Mouse (Mus musculus) cortical plate, adult 2 months (tissue): Measurements from ENCODE around the gene Hsd3b6. TPM values are rescaled to one million over a fixed set of nuclear protein-coding genes. Genes with fewer than 3 reads are reported as not detected.

Experiments
- H3K27ac ChIP-seq: fragments of 200-500 bp; 2 replicates; pipeline ENCODE4 v1.5.1; 2012; ENCODE audit warnings: low read length, control low read depth, inconsistent platforms; ENCODE audit not compliant: insufficient read depth
- H3K4me1 ChIP-seq: fragments of 200-500 bp; 2 replicates; pipeline ENCODE4 v1.6.1; 2011; ENCODE audit warnings: low read length; ENCODE audit not compliant: control insufficient read depth, insufficient read depth
- H3K4me3 ChIP-seq: fragments of 200-500 bp; 2 replicates; pipeline ENCODE4 v1.5.1; 2011; ENCODE audit warnings: mild to moderate bottlenecking, low read length, control low read depth; ENCODE audit not compliant: insufficient read depth
- CTCF ChIP-seq: fragments of 200-500 bp; IDR thresholded peaks from 2 replicates; pipeline ENCODE4 v1.5.1; 2011; ENCODE audit warnings: mild to moderate bottlenecking, control low read depth, low read length; ENCODE audit not compliant: insufficient read depth; ENCODE audit errors: extremely low read depth
- POLR2A ChIP-seq: fragments of 200-500 bp; IDR thresholded peaks from 2 replicates; pipeline ENCODE4 v1.6.1; 2011; ENCODE audit warnings: mild to moderate bottlenecking, low read length, control low read depth; ENCODE audit not compliant: insufficient read depth; ENCODE audit errors: extremely low read depth
- polyA plus RNA-seq: library from polyadenylated mRNA; depleted of rRNA; stranded (reverse); fragments of >200 nt; gene quantifications from 2 replicates; pipeline ENCODE4 v1.2.3, GENCODE M21; 2012; rRNA removed

Gene Hsd3b6
- polyA plus RNA-seq: not detected in 2 replicates

DNA sequence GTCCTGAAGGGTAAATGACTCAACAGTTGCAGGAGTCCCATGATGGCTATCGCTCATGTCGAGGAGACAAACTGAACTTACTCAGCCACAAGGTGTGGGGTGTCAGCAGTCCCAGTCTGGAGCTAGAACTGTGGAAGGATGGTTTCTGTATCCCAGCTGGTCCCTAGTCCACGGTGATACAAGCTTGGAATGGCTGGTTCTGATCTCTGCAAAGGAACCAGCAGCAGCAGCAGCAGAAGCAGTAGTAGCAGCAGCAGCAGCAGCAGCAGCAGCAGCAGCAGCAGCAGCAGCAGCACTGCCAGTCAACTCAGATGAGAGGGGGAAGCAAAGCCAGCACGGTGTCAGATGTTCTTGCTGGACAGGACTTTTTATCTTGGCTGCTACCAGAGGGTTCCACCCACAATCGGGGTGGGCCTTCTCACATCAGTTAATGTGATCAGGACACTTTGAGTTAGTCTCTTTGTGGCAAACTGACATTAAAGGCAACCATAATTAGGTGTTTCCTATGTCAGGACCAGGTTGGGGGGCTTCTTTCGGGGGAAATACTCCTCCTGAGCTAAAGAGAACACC is at the start of gene Hsd3b6:
TSS of gene Hsd3b6 (minus strand) at position 343 of the 570 bp plus-strand sequence.
- H3K27ac ChIP-seq: no peak within 1 kb of the TSS
- no peaks in the 10 kb centered on the region for H3K4me1 ChIP-seq
- TF ChIP-seq CTCF (no peak), POLR2A (no peak)

DNA sequence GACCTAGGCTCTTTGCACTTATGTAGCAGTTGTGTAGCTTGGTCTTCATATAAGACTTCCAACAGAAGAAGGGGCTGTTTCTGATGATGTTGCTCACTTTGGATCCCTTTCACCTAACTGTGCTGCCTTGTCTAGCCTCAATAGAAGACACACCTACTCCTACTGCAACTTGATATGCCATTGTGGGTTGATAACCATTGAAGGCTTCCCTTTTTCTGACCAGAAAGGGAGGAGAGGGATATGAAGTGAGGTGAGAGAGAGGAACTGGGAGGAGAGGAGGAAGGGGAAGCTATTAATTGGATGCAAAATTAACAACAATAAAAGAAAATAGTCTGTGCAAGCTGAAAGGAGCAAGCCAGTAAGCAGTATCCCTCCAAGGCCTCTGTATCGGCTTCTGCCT is 48.6 kb upstream of the Hsd3b6 start:
- no peak overlapping the region for H3K27ac ChIP-seq
- TF ChIP-seq CTCF (no peak), POLR2A (no peak)
- H3K4me1 ChIP-seq: no peaks in the 10 kb centered on the region
- no peak overlapping the region for H3K4me3 ChIP-seq

More for the DNA sequence above, at the start of gene Hsd3b6:
- H3K4me3 ChIP-seq: no peak within 1 kb of the TSS

DNA sequence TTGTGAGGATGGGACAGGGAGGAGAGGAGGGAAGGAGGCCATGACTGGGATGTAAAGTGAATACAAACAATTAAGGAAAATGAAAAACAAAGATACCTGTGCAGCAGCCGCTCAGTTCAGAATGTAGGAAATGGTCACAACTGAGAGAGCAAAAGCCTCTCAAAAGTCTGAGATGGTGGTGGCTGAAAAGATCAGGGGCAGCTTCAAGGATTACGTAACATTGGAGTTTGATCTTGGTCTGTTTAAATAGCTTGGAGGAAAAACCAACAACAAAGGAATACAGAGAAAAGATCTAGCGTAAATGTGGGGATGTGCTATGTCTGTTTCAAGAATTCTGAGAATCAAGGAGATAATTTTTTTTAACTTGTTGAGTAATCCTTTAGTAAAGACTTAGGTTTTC is 45.3 kb upstream of the Hsd3b6 start, which contains the start of gene Hsd3b1:
TSS of gene Hsd3b1 (minus strand) at position 219 of the 400 bp plus-strand sequence.
- TF ChIP-seq POLR2A (no peak), CTCF (no peak)
- no peaks in the 10 kb centered on the region for H3K4me1 ChIP-seq
- no peak within 1 kb of the TSS for H3K4me3 ChIP-seq
- H3K27ac ChIP-seq: no peak within 1 kb of the TSS

DNA sequence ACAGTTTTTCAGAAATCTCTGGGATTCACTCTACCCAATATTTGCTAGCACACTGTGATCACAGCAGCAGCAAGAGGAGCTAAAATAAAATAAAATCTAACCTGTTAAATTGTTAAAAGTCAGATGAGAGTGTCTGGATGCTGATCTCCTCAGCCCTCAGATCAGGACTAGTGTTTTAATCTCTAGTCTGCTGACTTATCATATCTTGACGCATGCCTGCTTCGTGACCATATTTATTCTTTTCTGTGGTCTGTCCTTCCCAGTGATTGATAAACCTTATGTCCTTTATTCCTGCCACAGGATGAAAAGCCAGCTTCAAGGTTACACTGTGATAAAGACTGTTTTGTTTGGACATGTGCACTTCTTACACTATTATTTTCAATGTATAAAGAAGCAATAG is 43.8 kb upstream of the Hsd3b6 start:
- no peak for TF ChIP-seq POLR2A
- no peak for TF ChIP-seq CTCF
- no peaks in the 10 kb centered on the region for H3K4me1 ChIP-seq
- no peak overlapping the region for H3K27ac ChIP-seq
- no peak overlapping the region for H3K4me3 ChIP-seq

DNA sequence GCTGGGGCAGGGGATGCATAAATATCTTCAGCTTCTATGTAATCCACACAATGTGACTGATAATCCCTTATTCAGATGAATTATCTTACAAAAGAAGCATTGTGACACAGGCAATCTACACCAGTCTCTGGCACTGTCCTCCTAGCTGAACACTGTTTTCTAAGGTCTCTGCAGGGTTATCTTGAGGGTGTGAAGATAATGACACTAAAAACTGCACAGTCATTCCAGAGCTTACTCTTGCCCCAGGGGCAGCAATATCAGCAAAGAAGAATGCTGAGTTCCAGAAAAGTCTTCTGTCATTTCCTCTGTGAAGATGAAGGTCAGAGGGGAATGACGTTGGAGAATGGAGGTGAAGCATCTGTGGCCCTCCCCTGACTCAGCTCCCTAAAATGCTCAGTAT is 42.6 kb upstream of the Hsd3b6 start:
- Histone ChIP-seq H3K4me1 (no peaks in the 10 kb centered on the region), H3K4me3 (no peak overlapping the region), H3K27ac (no peak overlapping the region)
- TF ChIP-seq CTCF (no peak), POLR2A (no peak)

DNA sequence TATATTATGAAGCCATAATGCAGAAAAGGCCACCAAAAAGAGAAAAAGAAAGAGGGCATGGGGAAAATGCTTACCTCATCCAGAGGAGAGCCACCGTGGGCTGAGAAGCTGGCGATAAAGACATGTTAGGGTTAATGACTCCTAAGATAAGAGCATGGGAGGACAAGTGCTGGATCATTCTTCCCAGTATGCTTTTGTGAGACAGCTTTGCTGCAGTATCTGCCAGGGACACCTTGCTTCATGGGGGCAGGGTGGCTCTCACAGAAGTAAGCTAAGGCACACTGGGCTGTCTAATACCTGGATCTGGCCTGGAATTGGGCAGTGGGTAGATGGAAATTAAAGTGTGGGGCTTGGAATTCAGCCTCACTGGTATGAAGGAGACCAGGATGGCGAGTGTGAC is 40.9 kb upstream of the Hsd3b6 start:
- H3K4me3 ChIP-seq: no peak overlapping the region
- TF ChIP-seq POLR2A (no peak), CTCF (no peak)
- H3K27ac ChIP-seq: no peak overlapping the region
- no peaks in the 10 kb centered on the region for H3K4me1 ChIP-seq

DNA sequence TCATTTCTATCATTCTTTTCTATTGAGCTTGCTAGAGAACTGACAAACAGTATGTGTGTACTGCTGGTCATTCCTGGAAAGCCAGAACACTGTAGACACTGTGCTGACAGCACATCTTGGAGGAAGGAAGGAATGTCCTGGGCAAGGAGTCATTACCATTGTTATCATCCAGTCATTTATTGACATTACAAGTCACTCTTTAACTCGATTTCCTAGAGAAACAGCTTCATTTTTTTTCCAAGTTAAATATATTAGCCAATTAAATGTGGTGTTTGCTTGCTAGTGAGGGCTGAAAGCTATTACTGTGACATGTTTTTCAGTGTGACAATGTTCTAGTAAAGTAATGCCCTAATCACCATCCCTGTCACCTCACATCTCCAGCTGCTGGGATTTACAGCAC is 39.4 kb upstream of the Hsd3b6 start:
- Histone ChIP-seq H3K27ac (no peak overlapping the region), H3K4me3 (no peak overlapping the region), H3K4me1 (no peaks in the 10 kb centered on the region)
- no peak for TF ChIP-seq CTCF
- TF ChIP-seq POLR2A: no peak

DNA sequence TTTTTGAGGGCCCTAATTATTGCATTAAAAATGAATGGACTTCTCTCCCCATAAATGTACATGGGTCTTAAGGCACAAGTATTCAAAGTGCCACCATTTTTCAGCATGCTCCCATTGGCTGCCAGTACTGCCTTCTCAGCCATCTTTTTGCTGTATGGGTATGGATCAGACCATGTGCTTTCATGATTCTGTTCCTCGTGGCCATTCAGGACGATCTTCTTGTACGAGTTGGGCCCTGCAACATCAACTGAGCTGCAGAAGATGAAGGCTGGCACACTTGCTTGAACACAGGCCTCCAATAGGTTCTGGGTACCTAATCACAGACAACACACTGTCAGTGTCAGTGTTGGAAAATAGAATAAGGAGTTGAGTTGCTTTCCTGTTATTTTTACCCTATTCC is 38.8 kb upstream of the Hsd3b6 start:
- Histone ChIP-seq H3K4me1 (no peaks in the 10 kb centered on the region), H3K4me3 (no peak overlapping the region), H3K27ac (no peak overlapping the region)
- TF ChIP-seq POLR2A (no peak), CTCF (no peak)

DNA sequence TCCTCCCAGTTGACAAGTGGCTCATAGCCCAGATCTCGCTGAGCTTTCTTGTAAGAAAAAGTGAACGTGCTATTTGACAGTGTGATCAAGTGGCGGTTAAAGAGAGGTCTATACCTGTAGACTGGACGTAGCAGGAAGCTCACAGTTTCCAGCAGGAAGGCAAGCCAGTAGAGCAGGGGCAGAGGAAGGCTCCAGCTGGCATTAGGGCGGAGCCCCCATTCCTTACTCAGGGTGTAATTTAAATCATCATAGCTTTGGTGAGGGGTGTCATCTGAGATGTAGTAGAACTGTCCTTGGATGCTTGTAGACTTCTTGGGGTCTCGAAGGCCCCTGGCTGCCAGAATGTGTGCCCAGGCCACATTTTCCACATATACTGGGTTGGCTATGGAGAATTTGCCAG is 38.4 kb upstream of the Hsd3b6 start:
- no peaks in the 10 kb centered on the region for H3K4me1 ChIP-seq
- H3K27ac ChIP-seq: no peak overlapping the region
- no peak overlapping the region for H3K4me3 ChIP-seq
- TF ChIP-seq CTCF (no peak), POLR2A (no peak)

DNA sequence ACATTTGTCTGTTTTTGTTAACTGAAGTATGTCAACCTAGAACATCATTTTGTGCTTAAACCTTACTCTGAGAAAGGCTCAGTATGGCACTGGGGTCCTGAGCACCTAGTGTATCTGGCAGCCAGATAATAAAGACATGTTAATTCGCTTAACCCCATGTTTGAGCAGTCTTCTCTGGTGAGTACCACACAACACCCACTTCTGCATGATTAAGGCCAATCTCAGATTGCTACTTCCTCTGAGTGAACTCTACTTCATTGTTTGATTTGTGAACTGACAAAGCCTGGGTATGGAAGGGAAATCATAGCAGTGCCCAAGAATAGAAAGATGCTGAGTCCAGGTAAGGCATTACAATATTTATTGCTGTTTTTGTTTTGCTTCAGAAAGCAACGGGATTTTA is 37.6 kb upstream of the Hsd3b6 start:
- no peak overlapping the region for H3K4me3 ChIP-seq
- no peaks in the 10 kb centered on the region for H3K4me1 ChIP-seq
- no peak overlapping the region for H3K27ac ChIP-seq
- TF ChIP-seq CTCF (no peak), POLR2A (no peak)
